Mouse (Mus musculus) brain, embryonic 14.5 days (tissue): ENCODE measurements around the gene Ankrd63.

Experiments used
- CTCF ChIP-seq: fragments of 200-500 bp; IDR thresholded peaks from 2 replicates; pipeline ENCODE4 v1.5.1; 2012; ENCODE audit warnings: inconsistent platforms, mild to moderate bottlenecking, moderate library complexity, borderline replicate concordance; ENCODE audit not compliant: insufficient read depth, insufficient read length; ENCODE audit errors: extremely low read depth
- POLR2A ChIP-seq: fragments of 200-500 bp; IDR thresholded peaks from 2 replicates; pipeline ENCODE4 v1.6.1; 2012; ENCODE audit warnings: mild to moderate bottlenecking, inconsistent platforms, borderline replicate concordance; ENCODE audit not compliant: poor library complexity, insufficient read depth, insufficient read length, severe bottlenecking; ENCODE audit errors: extremely low read depth

DNA sequence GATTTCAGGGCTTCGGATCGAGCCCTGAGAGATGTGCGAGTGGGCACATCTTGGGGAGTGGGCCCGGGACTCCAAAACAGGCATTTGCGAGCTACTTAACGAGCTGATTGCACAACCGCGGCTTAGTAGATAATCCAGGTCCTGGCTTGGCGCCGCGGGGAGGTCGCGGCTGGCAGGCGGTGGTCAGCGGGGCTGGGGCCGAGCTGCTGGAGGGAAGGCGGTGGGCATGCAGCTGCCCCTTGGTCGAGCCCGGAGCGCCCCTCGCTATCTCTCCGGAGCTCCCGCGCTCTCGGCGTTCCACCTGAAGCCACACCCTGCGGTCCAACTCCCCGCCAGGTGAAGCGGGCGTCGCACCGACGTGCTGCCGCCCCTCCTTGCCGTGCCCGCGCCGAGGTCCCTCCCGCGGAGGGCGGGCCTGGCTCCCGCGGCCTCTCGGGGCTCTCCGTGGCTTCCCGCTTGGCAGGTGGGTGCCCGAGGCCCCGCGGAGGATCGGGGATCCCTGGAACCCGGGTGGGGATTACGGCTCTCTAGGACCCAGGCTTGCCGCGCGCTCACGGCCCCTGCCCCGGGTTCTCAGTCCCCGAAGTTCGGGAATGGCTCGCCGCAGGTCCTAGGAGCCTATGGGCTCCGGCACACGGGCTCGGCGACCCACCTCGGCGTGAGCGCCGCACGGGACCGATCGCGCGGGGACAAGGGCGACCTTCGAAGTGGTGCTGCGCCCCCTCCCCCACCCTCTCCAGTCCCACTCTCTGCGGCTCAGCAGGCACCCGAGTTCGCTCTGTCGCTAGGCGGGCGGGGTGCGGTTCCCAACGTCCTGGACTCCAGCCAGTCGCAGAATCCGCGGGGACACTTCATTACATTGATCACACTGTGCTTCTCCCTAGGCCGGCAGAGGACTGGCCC lies 26.7 kb downstream of the Ankrd63 start:
- TF ChIP-seq CTCF (no peak), POLR2A (no peak)
